Mouse (Mus musculus): ENCODE measurements at regions not wholly inside any gene's neighbourhood (a gene's known extent, or its start where the extent isn't known, plus 50 kb on each side); places are given as distances from the start of the nearest gene placed in this dataset.

GRCm38 (mm10) chr1:185607611-185608010 lies 153.0 kb downstream of the Slc30a10 start:
- TF ChIP-seq HCFC1 (IDR thresholded peaks at IDR 0.05; ENCODE audit: borderline replicate concordance, insufficient read depth, low read length) (no peak), ZC3H11A (IDR thresholded peaks at IDR 0.05; ENCODE audit: borderline replicate concordance, low read depth, low read length) (no peak), MAFK (IDR thresholded peaks at IDR 0.05; ENCODE audit: insufficient read depth, low read depth, low read length) (no peak), CHD2 (IDR thresholded peaks at IDR 0.05; ENCODE audit: low read depth, low read length) (no peak), ZNF384 (IDR thresholded peaks at IDR 0.05; ENCODE audit: low read depth, low read length) (no peak)
